Mouse (Mus musculus): ENCODE results near the gene Fyn. TPM values are rescaled to one million over a fixed set of nuclear protein-coding genes. Genes with fewer than 3 reads are reported as not detected.

Fyn gene
- total and polyA plus RNA-seq, 3 experiments = 14.9 to 42.4 (median 19.9) TPM

DNA sequence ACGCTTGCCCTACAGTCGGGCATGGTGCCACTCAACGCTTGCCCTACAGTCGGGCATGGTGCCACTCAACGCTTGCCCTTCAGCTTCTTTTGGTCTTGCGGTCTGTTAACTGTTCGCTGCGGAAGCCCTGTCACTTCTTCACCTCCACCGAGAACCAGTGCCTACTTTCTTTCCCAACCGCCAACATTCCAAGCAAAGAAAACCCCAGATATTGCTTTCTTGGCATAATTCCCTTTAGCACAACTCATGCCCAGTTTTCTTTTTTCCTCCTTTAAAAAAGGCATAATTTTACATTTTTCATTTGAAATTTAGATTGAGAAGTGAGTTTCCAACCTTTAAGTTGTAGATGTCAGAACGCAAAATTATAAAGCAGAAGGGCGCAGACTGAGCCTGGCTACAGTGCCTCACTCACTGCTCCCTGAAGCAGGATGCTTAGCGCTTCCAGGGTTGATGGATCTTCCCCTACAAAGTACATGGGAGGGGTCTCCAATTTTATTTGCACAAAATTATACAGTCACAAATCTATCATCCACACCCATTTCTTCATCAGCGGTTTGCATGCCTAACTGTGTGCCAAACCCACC is 18.8 kb upstream of the Fyn start:
- H3K36me3 ChIP-seq (replicated peaks in 1 of 2; ENCODE audit: control insufficient read depth in 1 of 2, insufficient read depth in 1 of 2, low read length in 1 of 2) = no peaks in the 10 kb centered on the region
- H3K4me3 ChIP-seq (replicated peaks in 1 of 3; ENCODE audit: low read depth in 2 of 3, low read length in 2 of 3, poor library complexity in 1 of 3) = no peak overlapping the region
- dilution Hi-C loops (cut with MboI; ENCODE audit: extremely low pct_ligation_motif_present, extremely low pct_unique_long_range_greater_than_20kb, low sequenced_read_pairs) (no loop called here), in situ Hi-C loops (cut with MboI; ENCODE audit: low pct_ligation_motif_present, low pct_unique_long_range_greater_than_20kb, low sequenced_read_pairs) (no loop called here)
- no peaks in the 10 kb centered on the region for H3K27me3 ChIP-seq (replicated peaks)
- H3K4me2 ChIP-seq (ENCODE audit: insufficient read depth, low read depth, poor library complexity, severe bottlenecking) = no peak overlapping the region
- no peaks in the 10 kb centered on the region for H3K9me3 ChIP-seq (replicated peaks; ENCODE audit: low read length)
- H3K27ac ChIP-seq (ENCODE audit: insufficient read depth, low read depth) = no peak overlapping the region
- TF ChIP-seq GABPA (IDR thresholded peaks at IDR 0.05; ENCODE audit: insufficient replicate concordance, low read depth, low read length) = no peak
- no peak for TF ChIP-seq PAX5 (IDR thresholded peaks at IDR 0.05; ENCODE audit: low read length)
- TF ChIP-seq CHD1 (IDR thresholded peaks at IDR 0.05; ENCODE audit: low read depth, low read length) = no peak
- no peak for TF ChIP-seq TBP (conservative IDR thresholded peaks at IDR 0.05; ENCODE audit: low read depth, low read length)
- TF ChIP-seq BHLHE40 (IDR thresholded peaks at IDR 0.05; ENCODE audit: low read depth, low read length) = no peak
- H3K4me1 ChIP-seq (ENCODE audit: control insufficient read depth in 1 of 2, insufficient read depth in 2 of 2) = peaks cover 0 to 6% of the 10 kb centered on the region in 2 experiments; a peak in 1 of 4 replicates
- no peak for DNase-seq (ENCODE audit: extremely low read depth)
- H3K9ac ChIP-seq (ENCODE audit: insufficient read depth, low read depth) = no peak overlapping the region
- no peaks in the 10 kb centered on the region for H3K79me2 ChIP-seq (replicated peaks; ENCODE audit: control insufficient read depth, extremely low read depth, insufficient read depth, poor library complexity, severe bottlenecking)

DNA sequence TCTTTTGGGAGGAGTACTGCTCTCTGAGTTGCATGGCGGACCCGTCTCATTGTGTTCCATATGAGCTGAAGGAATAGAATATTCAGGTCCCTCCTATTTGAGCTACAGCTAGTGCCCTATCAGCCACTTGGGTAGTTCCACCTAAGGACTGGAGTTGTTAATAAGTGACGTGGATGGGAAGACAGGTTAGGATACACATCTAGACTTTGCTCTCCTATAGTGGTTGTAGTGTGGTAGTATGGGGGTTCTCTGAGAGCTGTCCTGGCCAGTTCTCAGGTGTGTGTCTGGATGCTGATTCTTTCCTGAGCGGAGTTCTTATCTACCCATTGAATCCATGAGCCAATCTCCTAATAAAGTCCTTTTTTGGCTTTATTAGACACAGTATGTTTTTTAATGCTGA is 4.5 kb upstream of the Fyn start:
- no peaks in the 10 kb centered on the region for H3K9me3 ChIP-seq (replicated peaks; ENCODE audit: low read length)
- TF ChIP-seq CHD2 (IDR thresholded peaks at IDR 0.05; ENCODE audit: low read length) (no peak), KAT2A (IDR thresholded peaks at IDR 0.05; ENCODE audit: insufficient replicate concordance, low read length) (no peak), ZC3H11A (IDR thresholded peaks at IDR 0.05; ENCODE audit: low read depth, low read length) (no peak), MAZ (IDR thresholded peaks at IDR 0.05; ENCODE audit: low read depth, low read length) (no peak), USF1 (IDR thresholded peaks at IDR 0.05; ENCODE audit: low read depth, low read length) (no peak), ZNF384 (IDR thresholded peaks at IDR 0.05; ENCODE audit: low read depth, low read length) (no peak), UBTF (IDR thresholded peaks at IDR 0.05; ENCODE audit: low read depth, low read length) (no peak)
- H3K4me3 ChIP-seq (replicated peaks in 1 of 3; ENCODE audit: low read depth in 2 of 3, low read length in 2 of 3, poor library complexity in 1 of 3) = no peak overlapping the region
- peaks cover 0 to 1% of the 10 kb centered on the region in 2 experiments; a peak in 1 of 4 replicates for H3K4me1 ChIP-seq (ENCODE audit: control insufficient read depth in 1 of 2, insufficient read depth in 2 of 2)
- no peak for DNase-seq (ENCODE audit: extremely low read depth)
- dilution Hi-C loops (cut with MboI; ENCODE audit: extremely low pct_ligation_motif_present, extremely low pct_unique_long_range_greater_than_20kb, low sequenced_read_pairs) = no loop called here
- H3K27ac ChIP-seq (ENCODE audit: insufficient read depth, low read depth) = no peak overlapping the region
- in situ Hi-C loops (cut with MboI; ENCODE audit: low pct_ligation_motif_present, low pct_unique_long_range_greater_than_20kb, low sequenced_read_pairs) = no loop called here
- H3K4me2 ChIP-seq (ENCODE audit: insufficient read depth, low read depth, poor library complexity, severe bottlenecking) = no peak overlapping the region
- H3K36me3 ChIP-seq (replicated peaks in 1 of 2; ENCODE audit: control insufficient read depth in 1 of 2, insufficient read depth in 1 of 2, low read length in 1 of 2) = no peaks in the 10 kb centered on the region
- no peaks in the 10 kb centered on the region for H3K79me2 ChIP-seq (replicated peaks; ENCODE audit: control insufficient read depth, extremely low read depth, insufficient read depth, poor library complexity, severe bottlenecking)
- H3K9ac ChIP-seq (ENCODE audit: insufficient read depth, low read depth) = no peak overlapping the region
- no peaks in the 10 kb centered on the region for H3K27me3 ChIP-seq (replicated peaks)

DNA sequence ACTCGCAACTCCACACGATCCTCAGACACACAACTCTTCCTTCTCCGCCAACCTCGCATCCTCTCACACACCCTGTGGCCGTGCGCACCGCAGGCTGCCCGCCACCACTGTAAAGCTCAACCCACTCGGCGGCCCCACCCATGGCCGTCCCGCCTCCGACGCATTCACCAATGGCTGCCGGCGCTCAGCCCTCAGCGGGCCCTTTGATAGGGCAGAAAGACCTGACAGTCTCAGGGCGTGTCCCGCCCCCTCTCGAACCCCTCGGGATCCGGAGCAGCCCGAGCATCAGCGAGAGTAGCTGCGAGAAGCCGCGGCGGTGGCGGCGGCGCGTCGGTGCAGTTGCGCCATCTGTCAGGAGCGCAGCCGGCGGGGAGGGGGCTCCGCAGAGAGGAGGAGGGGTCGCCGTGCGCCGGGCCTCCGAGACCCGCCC is 862 bp downstream of the Fyn start:
- Histone ChIP-seq H3K9me3 (replicated peaks; ENCODE audit: low read length) (no peaks in the 10 kb centered on the region), H3K4me2 (ENCODE audit: insufficient read depth, low read depth, poor library complexity, severe bottlenecking) (peak overlapping the region; percentile 85), H3K4me3 (replicated peaks in 1 of 3; ENCODE audit: low read depth in 2 of 3, low read length in 2 of 3, poor library complexity in 1 of 3) (peak overlapping the region; percentile 57 to 90 (median 80)), H3K79me2 (replicated peaks; ENCODE audit: control insufficient read depth, extremely low read depth, insufficient read depth, poor library complexity, severe bottlenecking) (no peaks in the 10 kb centered on the region), H3K36me3 (replicated peaks in 1 of 2; ENCODE audit: control insufficient read depth in 1 of 2, insufficient read depth in 1 of 2, low read length in 1 of 2) (peaks cover 0 to 18% of the 10 kb centered on the region in 2 experiments), H3K9ac (ENCODE audit: insufficient read depth, low read depth) (peak overlapping the region; percentile 62; the same call in 1 of the 2 replicates), H3K27ac (ENCODE audit: insufficient read depth, low read depth) (no peak overlapping the region), H3K4me1 (ENCODE audit: control insufficient read depth in 1 of 2, insufficient read depth in 2 of 2) (peaks cover 0 to 35% of the 10 kb centered on the region in 2 experiments; a peak in 2 of 4 replicates), H3K27me3 (replicated peaks) (no peaks in the 10 kb centered on the region)
- dilution Hi-C loops (cut with MboI; ENCODE audit: extremely low pct_ligation_motif_present, extremely low pct_unique_long_range_greater_than_20kb, low sequenced_read_pairs) = no loop called here
- in situ Hi-C loops (cut with MboI; ENCODE audit: low pct_ligation_motif_present, low pct_unique_long_range_greater_than_20kb, low sequenced_read_pairs) = no loop called here
- DNase-seq (ENCODE audit: extremely low read depth) = peak; percentile 96
- no peak for TF ChIP-seq UBTF (IDR thresholded peaks at IDR 0.05; ENCODE audit: low read depth, low read length)
- peak; percentile 54; the same call in 1 of the 2 replicates for TF ChIP-seq NELFE (IDR thresholded peaks at IDR 0.05; ENCODE audit: low read depth, low read length)
- TF ChIP-seq EP300 (IDR thresholded peaks at IDR 0.05; ENCODE audit: low read length) = no peak
- TF ChIP-seq ELF1 (IDR thresholded peaks at IDR 0.05; ENCODE audit: low read depth, low read length) = no peak
- TF ChIP-seq USF1 (IDR thresholded peaks at IDR 0.05; ENCODE audit: low read depth, low read length) = no peak
- TF ChIP-seq SMC3 (IDR thresholded peaks at IDR 0.05; ENCODE audit: low read depth, low read length) = no peak
- TF ChIP-seq BHLHE40 (IDR thresholded peaks at IDR 0.05; ENCODE audit: low read depth, low read length) = no peak
- TF ChIP-seq SIN3A (IDR thresholded peaks at IDR 0.05; ENCODE audit: low read length) = no peak
- TF ChIP-seq KAT2A (IDR thresholded peaks at IDR 0.05; ENCODE audit: insufficient replicate concordance, low read length) = no peak
- no peak for TF ChIP-seq MAZ (IDR thresholded peaks at IDR 0.05; ENCODE audit: low read depth, low read length)
- peak; percentile 59; the same call in 1 of the 2 replicates for TF ChIP-seq TCF12 (IDR thresholded peaks at IDR 0.05; ENCODE audit: low read depth, low read length)
- no peak for TF ChIP-seq ZKSCAN1 (IDR thresholded peaks at IDR 0.05; ENCODE audit: borderline replicate concordance, low read depth, low read length)
- TF ChIP-seq MAX (IDR thresholded peaks at IDR 0.05; ENCODE audit: low read length) = no peak; the same call in 1 of the 2 replicates
- TF ChIP-seq ETS1 (conservative IDR thresholded peaks at IDR 0.05; ENCODE audit: low read depth, low read length) = no peak
- TF ChIP-seq GABPA (IDR thresholded peaks at IDR 0.05; ENCODE audit: insufficient replicate concordance, low read depth, low read length) = no peak
- TF ChIP-seq POLR2A (IDR thresholded peaks at IDR 0.05; ENCODE audit: low read depth, low read length) = peak; percentile 70
- TF ChIP-seq MEF2A (IDR thresholded peaks at IDR 0.05; ENCODE audit: borderline replicate concordance, low read depth, low read length) = peak; percentile 20; the same call in 1 of the 2 replicates
- TF ChIP-seq NRF1 (IDR thresholded peaks at IDR 0.05; ENCODE audit: low read depth, low read length) = peak; percentile 55
- peak; percentile 57; the same call in 1 of the 2 replicates for TF ChIP-seq CHD2 (IDR thresholded peaks at IDR 0.05; ENCODE audit: low read length)
